Mouse (Mus musculus): ENCODE measurements at regions not wholly inside any gene's neighbourhood (a gene's known extent, or its start where the extent isn't known, plus 50 kb on each side); places are given as distances from the start of the nearest gene placed in this dataset.

- H3K4me3 ChIP-seq (replicated peaks; ENCODE audit: insufficient read depth, low read depth, low read length), result no peak overlapping the region
- H3K4me1 ChIP-seq (ENCODE audit: control insufficient read depth, insufficient read depth, low read length), result no peaks in the 10 kb centered on the region
- 84% methylated on average over 1 of the region's 1 CpGs for WGBS
- no peak overlapping the region for H3K27ac ChIP-seq (ENCODE audit: insufficient read depth, low read length)
- H3K27me3 ChIP-seq (ENCODE audit: control insufficient read depth, insufficient read depth, low read length), result no peaks in the 10 kb centered on the region
- no peak for TF ChIP-seq CTCF (IDR thresholded peaks at IDR 0.05; ENCODE audit: borderline replicate concordance, insufficient read depth, low read depth, low read length)
- TF ChIP-seq POLR2A (IDR thresholded peaks at IDR 0.05; ENCODE audit: borderline replicate concordance, insufficient read depth, low read length), result no peak
- no peak for DNase-seq
Observed at GRCm38 (mm10) chr12:54327483-54327882, 123.8 kb upstream of the Egln3 start.

GRCm38 (mm10) chr12:54326571-54326970, 122.9 kb upstream of the Egln3 start:
- H3K27ac ChIP-seq (ENCODE audit: insufficient read depth, low read length), result no peak overlapping the region
- no peak overlapping the region for H3K4me3 ChIP-seq (replicated peaks; ENCODE audit: insufficient read depth, low read depth, low read length)
- H3K4me1 ChIP-seq (ENCODE audit: control insufficient read depth, insufficient read depth, low read length), result no peaks in the 10 kb centered on the region
- H3K27me3 ChIP-seq (ENCODE audit: control insufficient read depth, insufficient read depth, low read length), result no peaks in the 10 kb centered on the region
- no peak for TF ChIP-seq POLR2A (IDR thresholded peaks at IDR 0.05; ENCODE audit: borderline replicate concordance, insufficient read depth, low read length)
- no peak for TF ChIP-seq CTCF (IDR thresholded peaks at IDR 0.05; ENCODE audit: borderline replicate concordance, insufficient read depth, low read depth, low read length)
- no peak for DNase-seq
- 54% methylated on average over 7 of the region's 7 CpGs for WGBS

- no peaks in the 10 kb centered on the region for H3K4me1 ChIP-seq (ENCODE audit: control insufficient read depth, insufficient read depth, low read length)
- DNase-seq, result no peak
- TF ChIP-seq POLR2A (IDR thresholded peaks at IDR 0.05; ENCODE audit: borderline replicate concordance, insufficient read depth, low read length), result no peak
- TF ChIP-seq CTCF (IDR thresholded peaks at IDR 0.05; ENCODE audit: borderline replicate concordance, insufficient read depth, low read depth, low read length), result no peak
- H3K27ac ChIP-seq (ENCODE audit: insufficient read depth, low read length), result no peak overlapping the region
- WGBS, result 98% methylated on average over 5 of the region's 5 CpGs
- H3K4me3 ChIP-seq (replicated peaks; ENCODE audit: insufficient read depth, low read depth, low read length), result no peak overlapping the region
- H3K27me3 ChIP-seq (ENCODE audit: control insufficient read depth, insufficient read depth, low read length), result no peaks in the 10 kb centered on the region
Observed at GRCm38 (mm10) chr12:54320533-54320932, 116.9 kb upstream of the Egln3 start.

GRCm38 (mm10) chr12:54316980-54317471, 113.4 kb upstream of the Egln3 start:
- no peaks in the 10 kb centered on the region for H3K4me1 ChIP-seq (ENCODE audit: control insufficient read depth, insufficient read depth, low read length)
- no peak for DNase-seq
- no peak for TF ChIP-seq POLR2A (IDR thresholded peaks at IDR 0.05; ENCODE audit: borderline replicate concordance, insufficient read depth, low read length)
- TF ChIP-seq CTCF (IDR thresholded peaks at IDR 0.05; ENCODE audit: borderline replicate concordance, insufficient read depth, low read depth, low read length), result no peak
- H3K4me3 ChIP-seq (replicated peaks; ENCODE audit: insufficient read depth, low read depth, low read length), result no peak overlapping the region
- no peak overlapping the region for H3K27ac ChIP-seq (ENCODE audit: insufficient read depth, low read length)
- 28% methylated on average over 16 of the region's 16 CpGs for WGBS
- H3K27me3 ChIP-seq (ENCODE audit: control insufficient read depth, insufficient read depth, low read length), result no peaks in the 10 kb centered on the region

- no peak overlapping the region for H3K4me3 ChIP-seq (replicated peaks; ENCODE audit: insufficient read depth, low read depth, low read length)
- 76% methylated on average over 15 of the region's 15 CpGs for WGBS
- no peak for DNase-seq
- no peaks in the 10 kb centered on the region for H3K4me1 ChIP-seq (ENCODE audit: control insufficient read depth, insufficient read depth, low read length)
- TF ChIP-seq POLR2A (IDR thresholded peaks at IDR 0.05; ENCODE audit: borderline replicate concordance, insufficient read depth, low read length), result no peak
- TF ChIP-seq CTCF (IDR thresholded peaks at IDR 0.05; ENCODE audit: borderline replicate concordance, insufficient read depth, low read depth, low read length), result no peak
- no peaks in the 10 kb centered on the region for H3K27me3 ChIP-seq (ENCODE audit: control insufficient read depth, insufficient read depth, low read length)
- H3K27ac ChIP-seq (ENCODE audit: insufficient read depth, low read length), result no peak overlapping the region
Observed at GRCm38 (mm10) chr12:54316066-54316567, 112.5 kb upstream of the Egln3 start.

GRCm38 (mm10) chr12:54314153-54314552, 110.5 kb upstream of the Egln3 start:
- DNase-seq, result no peak
- 100% methylated on average over 2 of the region's 2 CpGs for WGBS
- TF ChIP-seq CTCF (IDR thresholded peaks at IDR 0.05; ENCODE audit: borderline replicate concordance, insufficient read depth, low read depth, low read length) (no peak), POLR2A (IDR thresholded peaks at IDR 0.05; ENCODE audit: borderline replicate concordance, insufficient read depth, low read length) (no peak)
- no peak overlapping the region for H3K4me3 ChIP-seq (replicated peaks; ENCODE audit: insufficient read depth, low read depth, low read length)
- no peaks in the 10 kb centered on the region for H3K4me1 ChIP-seq (ENCODE audit: control insufficient read depth, insufficient read depth, low read length)
- H3K27me3 ChIP-seq (ENCODE audit: control insufficient read depth, insufficient read depth, low read length), result no peaks in the 10 kb centered on the region
- no peak overlapping the region for H3K27ac ChIP-seq (ENCODE audit: insufficient read depth, low read length)

GRCm38 (mm10) chr12:54313211-54313845, 109.7 kb upstream of the Egln3 start:
- Histone ChIP-seq H3K4me3 (replicated peaks; ENCODE audit: insufficient read depth, low read depth, low read length) (peak overlapping the region; percentile 20), H3K4me1 (ENCODE audit: control insufficient read depth, insufficient read depth, low read length) (no peaks in the 10 kb centered on the region), H3K27ac (ENCODE audit: insufficient read depth, low read length) (no peak overlapping the region), H3K27me3 (ENCODE audit: control insufficient read depth, insufficient read depth, low read length) (no peaks in the 10 kb centered on the region)
- TF ChIP-seq POLR2A (IDR thresholded peaks at IDR 0.05; ENCODE audit: borderline replicate concordance, insufficient read depth, low read length) (no peak), CTCF (IDR thresholded peaks at IDR 0.05; ENCODE audit: borderline replicate concordance, insufficient read depth, low read depth, low read length) (no peak)
- whole genome bisulfite sequencing, result 2% methylated on average over 20 of the region's 20 CpGs
- DNase-seq, result peak; percentile 78 to 83

GRCm38 (mm10) chr12:54312522-54313210, 109.0 kb upstream of the Egln3 start:
- H3K27ac ChIP-seq (ENCODE audit: insufficient read depth, low read length), result no peak overlapping the region
- no peak for DNase-seq
- no peak overlapping the region for H3K4me3 ChIP-seq (replicated peaks; ENCODE audit: insufficient read depth, low read depth, low read length)
- 38% methylated on average over 14 of the region's 14 CpGs for WGBS
- H3K27me3 ChIP-seq (ENCODE audit: control insufficient read depth, insufficient read depth, low read length), result no peaks in the 10 kb centered on the region
- no peaks in the 10 kb centered on the region for H3K4me1 ChIP-seq (ENCODE audit: control insufficient read depth, insufficient read depth, low read length)
- no peak for TF ChIP-seq POLR2A (IDR thresholded peaks at IDR 0.05; ENCODE audit: borderline replicate concordance, insufficient read depth, low read length)
- no peak for TF ChIP-seq CTCF (IDR thresholded peaks at IDR 0.05; ENCODE audit: borderline replicate concordance, insufficient read depth, low read depth, low read length)

Data from cerebellum, adult 2 months (tissue).